Mouse (Mus musculus) embryonic fibroblast, embryonic 13.5 days (primary cell): Measurements from ENCODE around the gene Npr3.

Experiments used
- CTCF ChIP-seq: IDR thresholded peaks from 2 replicates; pipeline ENCODE4 v1.5.1; 2011; ENCODE audit warnings: mild to moderate bottlenecking, control low read depth, low read length, moderate library complexity, borderline replicate concordance; ENCODE audit not compliant: insufficient read depth
- POLR2A ChIP-seq: IDR thresholded peaks from 2 replicates; pipeline ENCODE4 v1.6.1; 2011; ENCODE audit warnings: low read depth, mild to moderate bottlenecking, control low read depth, low read length, moderate library complexity

- no peak for TF ChIP-seq POLR2A
- TF ChIP-seq CTCF: no peak
Observed at GRCm38 (mm10) chr15:11845204-11846062, 61.7 kb downstream of the Npr3 start.
